Mouse (Mus musculus) intestine, embryonic 16.5 days (tissue): ENCODE measurements at regions not wholly inside any gene's neighbourhood (a gene's known extent, or its start where the extent isn't known, plus 50 kb on each side); places are given as distances from the start of the nearest gene placed in this dataset.

Source experiments
- ATAC-seq: fragments of 200-750 bp; cut with Nextera tagmentation; 2 replicates; pipeline ENCODE4 v1.8.0; 2017; ENCODE audit warnings: moderate TSS enrichment, moderate library complexity
- H3K27ac ChIP-seq: fragments of 300-500 bp; sonication (generic); 2 replicates; pipeline ENCODE4 v1.5.1; 2014; ENCODE audit warnings: mild to moderate bottlenecking, low read length
- H3K27me3 ChIP-seq: fragments of 300-500 bp; sonication (generic); replicated peaks from 2 replicates; pipeline ENCODE4 v1.6.1; 2014; ENCODE audit warnings: low read length, control low read depth, mixed read lengths; ENCODE audit not compliant: control insufficient read depth, insufficient read depth
- H3K36me3 ChIP-seq: fragments of 300-500 bp; sonication (generic); 2 replicates; pipeline ENCODE4 v1.6.1; 2014; ENCODE audit warnings: low read length, control low read depth; ENCODE audit not compliant: control insufficient read depth, insufficient read depth
- H3K4me1 ChIP-seq: fragments of 300-500 bp; sonication (generic); 2 replicates; pipeline ENCODE4 v1.6.1; 2014; ENCODE audit warnings: low read length, control low read depth, mixed read lengths; ENCODE audit not compliant: control insufficient read depth, insufficient read depth
- H3K4me2 ChIP-seq: fragments of 300-500 bp; sonication (generic); 2 replicates; pipeline ENCODE4 v1.6.1; 2014; ENCODE audit warnings: low read depth, low read length, control low read depth
- H3K4me3 ChIP-seq: fragments of 300-500 bp; sonication (generic); 2 replicates; pipeline ENCODE4 v1.5.1; 2014; ENCODE audit warnings: mild to moderate bottlenecking, low read length
- H3K9ac ChIP-seq: fragments of 300-500 bp; sonication (generic); 2 replicates; pipeline ENCODE4 v1.6.1; 2014; ENCODE audit warnings: low read depth, low read length
- H3K9me3 ChIP-seq: fragments of 300-500 bp; sonication (generic); 2 replicates; pipeline ENCODE4 v1.6.1; 2016; ENCODE audit warnings: low read length, control low read depth; ENCODE audit not compliant: control insufficient read depth
- WGBS: fragments of 180-500 bp; shearing (Covaris S2); extraction: QIAGEN DNeasy Blood & Tissue Kit; methylation state at CpG from one replicate; pipeline ENCODE4 v1.1.7; 2014; 5-methylcytosine and 5-hydroxymethylcytosine counted together

DNA sequence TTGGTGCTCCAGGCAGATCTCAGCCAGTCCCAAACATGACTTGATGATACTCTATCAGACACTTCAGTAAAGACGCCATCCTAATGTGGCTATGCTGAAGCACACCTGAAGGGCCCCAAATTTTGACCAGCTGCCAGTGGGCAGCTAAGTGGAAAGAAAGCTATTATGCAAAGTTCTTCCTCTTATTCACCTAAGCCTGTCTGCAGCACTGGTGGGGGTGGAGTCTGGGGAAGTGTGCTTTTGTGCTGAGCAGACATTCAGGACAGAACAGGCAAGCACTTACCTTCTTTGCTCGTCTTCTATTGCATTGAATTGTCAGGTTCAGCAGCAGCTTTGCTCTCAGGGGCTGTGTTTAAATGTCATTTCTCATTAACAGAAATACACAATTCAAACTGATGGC, 200.7 kb downstream of the Pla2g4a start:
- no peak overlapping the region for H3K9ac ChIP-seq
- H3K27ac ChIP-seq, result no peak overlapping the region
- H3K4me3 ChIP-seq, result no peak overlapping the region
- H3K4me2 ChIP-seq, result no peak overlapping the region
- no peaks in the 10 kb centered on the region for H3K36me3 ChIP-seq
- WGBS, result 62% methylated on average over 2 of the region's 2 CpGs
- no peak for ATAC-seq
- no peaks in the 10 kb centered on the region for H3K9me3 ChIP-seq
- no peaks in the 10 kb centered on the region for H3K4me1 ChIP-seq
- H3K27me3 ChIP-seq, result no peaks in the 10 kb centered on the region

DNA sequence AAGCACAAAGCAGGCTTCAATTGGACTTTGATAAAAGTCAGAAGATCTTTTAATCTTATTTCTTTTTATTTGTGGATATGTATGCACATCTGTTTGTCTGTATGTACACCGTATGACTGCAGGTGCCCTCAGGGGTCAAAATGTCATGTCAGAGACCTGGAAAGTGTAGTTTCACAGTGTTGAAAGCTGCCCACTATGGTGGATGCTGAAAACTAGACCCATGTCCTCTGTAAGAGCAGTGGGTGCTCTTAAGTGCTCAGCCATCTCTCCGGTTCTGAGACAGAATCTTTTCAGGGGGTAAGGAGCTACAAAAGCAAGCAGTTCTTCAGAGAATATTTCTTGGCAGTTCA, 202.3 kb downstream of the Pla2g4a start:
- H3K27ac ChIP-seq, result no peak overlapping the region
- no peaks in the 10 kb centered on the region for H3K4me1 ChIP-seq
- 88% methylated on average over 2 of the region's 2 CpGs for WGBS
- H3K4me3 ChIP-seq, result no peak overlapping the region
- no peaks in the 10 kb centered on the region for H3K27me3 ChIP-seq
- no peak for ATAC-seq
- H3K4me2 ChIP-seq, result no peak overlapping the region
- H3K9ac ChIP-seq, result no peak overlapping the region
- H3K9me3 ChIP-seq, result no peaks in the 10 kb centered on the region
- H3K36me3 ChIP-seq, result no peaks in the 10 kb centered on the region

DNA sequence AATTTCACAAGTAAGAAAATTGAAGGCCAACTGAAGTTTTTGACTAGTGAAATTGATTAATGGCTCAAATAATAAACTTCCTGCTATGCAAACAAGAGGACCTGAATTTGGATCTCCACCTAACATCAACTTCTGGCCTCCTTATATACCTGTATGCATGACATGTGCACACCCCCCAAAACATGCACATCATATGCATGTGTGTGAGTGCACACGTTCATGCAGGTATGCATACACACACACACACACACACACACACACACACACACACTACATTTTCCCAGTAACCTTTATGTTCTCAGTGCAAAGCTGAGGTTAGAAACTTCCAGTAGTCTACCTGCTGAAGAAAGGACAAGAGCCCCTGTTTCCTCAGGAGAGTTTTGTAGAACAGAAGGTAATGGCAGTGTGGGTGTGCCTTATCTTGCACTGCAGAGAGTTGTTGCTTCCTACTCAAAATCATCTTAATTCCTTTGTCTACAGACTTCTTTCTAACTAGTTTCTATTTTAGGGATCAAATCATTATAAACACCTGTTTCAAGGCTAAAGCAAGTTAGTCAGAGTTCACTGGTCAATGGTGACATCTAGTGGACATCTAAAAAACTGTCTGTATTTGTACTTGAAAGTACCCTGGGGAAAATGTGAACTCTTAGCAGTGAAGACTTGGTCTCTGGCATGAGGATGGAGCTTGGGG, 202.9 kb downstream of the Pla2g4a start:
- 0 out of 2 replicates have a peak, but pooled peaks have one; percentile 53 for ATAC-seq
- H3K36me3 ChIP-seq, result no peaks in the 10 kb centered on the region
- no peak overlapping the region for H3K9ac ChIP-seq
- H3K4me2 ChIP-seq, result no peak overlapping the region
- H3K4me1 ChIP-seq, result no peaks in the 10 kb centered on the region
- H3K27ac ChIP-seq, result no peak overlapping the region
- WGBS, result 80% methylated on average over 1 of the region's 1 CpGs
- no peaks in the 10 kb centered on the region for H3K9me3 ChIP-seq
- no peaks in the 10 kb centered on the region for H3K27me3 ChIP-seq
- no peak overlapping the region for H3K4me3 ChIP-seq

DNA sequence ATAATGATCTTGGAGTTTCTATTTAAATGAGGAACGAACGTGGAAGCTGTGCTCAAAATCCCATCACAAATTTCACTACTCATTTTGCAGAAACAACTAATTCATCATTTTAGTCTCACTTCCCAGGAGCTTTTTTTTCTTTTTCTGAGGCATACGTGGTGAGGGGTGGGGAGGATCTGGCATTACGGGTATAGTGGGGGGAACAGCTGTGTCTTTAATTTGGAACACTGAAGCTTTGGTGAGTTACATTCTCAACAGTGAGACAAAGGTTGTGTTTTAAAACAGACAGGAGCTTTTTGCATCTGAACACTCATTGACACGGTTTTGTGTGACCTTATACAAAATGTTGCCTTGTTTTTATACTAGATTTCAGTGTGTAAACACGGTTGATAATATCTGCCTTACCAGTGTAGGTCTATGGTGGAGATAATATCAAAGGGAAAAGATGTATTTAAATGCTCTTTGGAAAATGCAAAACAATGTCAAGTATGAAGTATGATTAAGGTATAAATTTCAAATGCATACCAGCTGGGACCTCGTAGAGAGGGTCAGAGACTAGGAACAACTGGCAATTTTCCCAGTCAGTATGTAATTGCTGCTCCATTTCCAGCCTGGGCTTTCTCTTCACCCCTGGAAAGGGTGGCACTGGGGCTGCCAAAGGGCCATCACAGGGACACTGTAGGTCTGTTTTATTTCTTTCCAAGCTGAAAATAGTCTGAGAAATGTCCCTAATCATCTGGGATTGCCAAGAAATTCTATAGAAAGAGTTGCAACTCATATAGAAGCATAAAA, 207.6 kb downstream of the Pla2g4a start:
- ATAC-seq, result no peak
- no peaks in the 10 kb centered on the region for H3K9me3 ChIP-seq
- no peaks in the 10 kb centered on the region for H3K4me1 ChIP-seq
- no peaks in the 10 kb centered on the region for H3K36me3 ChIP-seq
- 55% methylated on average over 7 of the region's 7 CpGs for WGBS
- no peak overlapping the region for H3K27ac ChIP-seq
- H3K27me3 ChIP-seq, result no peaks in the 10 kb centered on the region
- no peak overlapping the region for H3K4me2 ChIP-seq
- H3K9ac ChIP-seq, result no peak overlapping the region
- H3K4me3 ChIP-seq, result no peak overlapping the region

DNA sequence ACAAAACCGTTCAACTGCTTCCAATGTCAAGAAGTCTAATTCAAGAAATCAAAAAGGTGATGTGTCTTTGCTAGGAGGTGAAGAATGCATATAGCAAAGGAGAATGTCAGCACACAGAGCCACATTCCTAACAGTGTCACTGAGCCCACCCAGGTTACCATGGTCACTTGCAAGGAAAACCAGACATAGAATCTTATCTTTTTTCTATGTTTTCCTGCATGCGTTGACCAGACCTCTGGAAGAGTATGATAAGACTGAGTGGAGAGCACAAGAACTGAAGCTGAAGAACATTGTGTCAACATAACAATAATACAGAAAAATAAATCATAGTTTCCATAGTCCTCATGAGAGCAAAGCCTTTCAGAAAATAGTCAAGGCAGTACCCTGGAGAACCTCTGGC, 211.7 kb downstream of the Pla2g4a start:
- Histone ChIP-seq H3K36me3 (no peaks in the 10 kb centered on the region), H3K27ac (no peak overlapping the region), H3K9me3 (no peaks in the 10 kb centered on the region), H3K4me3 (no peak overlapping the region), H3K27me3 (no peaks in the 10 kb centered on the region), H3K4me2 (no peak overlapping the region), H3K4me1 (no peaks in the 10 kb centered on the region), H3K9ac (no peak overlapping the region)
- no peak for ATAC-seq
- WGBS, result 79% methylated on average over 2 of the region's 2 CpGs

DNA sequence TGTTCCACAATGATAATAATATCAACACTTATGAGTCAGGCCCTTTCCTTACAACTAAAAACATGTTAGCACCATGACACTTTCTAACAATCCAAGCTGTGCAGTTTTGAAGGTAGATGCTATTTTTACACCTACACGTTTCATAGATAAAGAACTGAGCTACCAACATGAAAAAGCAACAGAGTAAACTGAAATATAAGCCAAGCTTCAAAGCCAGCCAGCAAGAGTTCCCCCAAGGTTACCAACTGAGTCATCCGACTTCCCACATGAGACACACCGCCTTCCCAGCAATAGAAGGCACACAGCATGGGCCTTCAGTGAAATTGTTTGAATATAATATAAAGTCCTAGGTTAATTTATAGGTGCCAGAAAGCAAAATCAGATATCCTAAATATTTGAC, 222.1 kb downstream of the Pla2g4a start:
- Histone ChIP-seq H3K27ac (no peak overlapping the region), H3K9ac (no peak overlapping the region), H3K4me1 (no peaks in the 10 kb centered on the region), H3K4me2 (no peak overlapping the region), H3K27me3 (no peaks in the 10 kb centered on the region), H3K4me3 (no peak overlapping the region), H3K9me3 (no peaks in the 10 kb centered on the region), H3K36me3 (no peaks in the 10 kb centered on the region)
- ATAC-seq, result no peak
- WGBS, result 75% methylated on average over 3 of the region's 3 CpGs

DNA sequence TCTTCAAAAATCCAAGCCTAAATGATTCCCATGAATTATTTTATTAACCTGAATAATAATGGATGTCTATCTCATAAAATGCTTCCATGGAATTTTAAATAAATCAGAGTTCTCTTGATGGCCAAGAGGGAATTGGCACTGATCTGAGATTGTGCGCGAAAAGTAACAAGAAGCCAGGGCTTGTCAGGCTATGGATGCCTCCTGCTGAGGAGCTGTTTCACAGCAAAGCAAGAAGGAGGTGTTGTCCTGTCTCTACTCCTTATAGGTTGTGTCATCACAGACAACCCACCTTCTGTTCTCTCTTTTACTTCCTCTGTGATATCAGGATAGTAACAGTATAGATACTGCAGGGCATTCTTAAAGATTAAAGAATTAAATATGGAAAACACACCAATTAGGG, 226.8 kb downstream of the Pla2g4a start:
- WGBS, result 94% methylated on average over 2 of the region's 2 CpGs
- Histone ChIP-seq H3K4me3 (no peak overlapping the region), H3K9ac (no peak overlapping the region), H3K27ac (no peak overlapping the region), H3K36me3 (no peaks in the 10 kb centered on the region), H3K9me3 (no peaks in the 10 kb centered on the region), H3K4me1 (no peaks in the 10 kb centered on the region), H3K4me2 (no peak overlapping the region), H3K27me3 (no peaks in the 10 kb centered on the region)
- no peak for ATAC-seq

DNA sequence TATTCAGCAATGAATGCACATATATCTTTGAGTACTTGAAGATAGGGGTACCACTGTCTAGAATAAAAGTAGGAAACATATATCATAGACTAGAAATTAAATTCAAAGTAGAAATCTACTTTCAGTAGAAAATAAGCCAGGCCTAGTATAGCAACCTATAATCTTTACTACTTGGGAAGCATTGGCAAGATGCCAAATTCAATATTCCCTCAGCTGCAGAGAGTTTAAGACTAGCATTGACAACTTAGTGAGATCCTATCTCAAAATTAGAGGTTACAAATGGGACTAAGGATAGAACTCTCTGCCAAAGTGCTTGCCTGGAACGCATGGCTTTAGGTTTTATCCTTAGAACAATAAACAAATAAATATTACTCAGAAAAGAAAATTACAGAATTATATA, 245.9 kb downstream of the Pla2g4a start:
- ATAC-seq, result no peak

DNA sequence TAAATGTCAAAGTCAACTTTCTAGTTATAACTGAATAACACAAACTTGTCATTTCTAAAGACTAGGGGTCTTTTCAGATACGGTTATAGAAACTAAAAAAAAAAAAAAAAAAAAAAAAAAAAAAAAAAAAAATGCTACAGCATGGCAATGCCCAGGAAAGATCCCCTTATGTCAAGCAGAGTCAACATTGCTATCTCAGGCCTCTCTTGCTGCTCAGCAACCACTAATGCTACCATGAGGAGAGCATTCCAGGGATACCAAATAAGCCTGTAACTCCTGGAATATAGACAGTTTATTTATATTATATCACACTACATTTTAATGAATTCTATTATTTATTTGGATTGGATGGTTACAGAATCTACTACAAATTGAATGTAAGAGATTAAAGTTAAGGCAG, 248.8 kb downstream of the Pla2g4a start:
- no peaks in the 10 kb centered on the region for H3K36me3 ChIP-seq
- no peaks in the 10 kb centered on the region for H3K4me1 ChIP-seq
- H3K9ac ChIP-seq, result no peak overlapping the region
- WGBS, result 66% methylated on average over 1 of the region's 1 CpGs
- H3K27ac ChIP-seq, result no peak overlapping the region
- no peaks in the 10 kb centered on the region for H3K27me3 ChIP-seq
- no peak overlapping the region for H3K4me3 ChIP-seq
- no peak for ATAC-seq
- H3K4me2 ChIP-seq, result no peak overlapping the region
- H3K9me3 ChIP-seq, result no peaks in the 10 kb centered on the region

More for the DNA sequence above, 245.9 kb downstream of the Pla2g4a start:
- Histone ChIP-seq H3K4me3 (no peak overlapping the region), H3K27ac (no peak overlapping the region), H3K4me2 (no peak overlapping the region), H3K9ac (no peak overlapping the region), H3K9me3 (no peaks in the 10 kb centered on the region), H3K36me3 (no peaks in the 10 kb centered on the region), H3K4me1 (no peaks in the 10 kb centered on the region), H3K27me3 (no peaks in the 10 kb centered on the region)
- WGBS, result 81% methylated on average over 1 of the region's 1 CpGs
